Mouse (Mus musculus): ENCODE measurements around the gene Nckap5.

Gene Nckap5

DNA sequence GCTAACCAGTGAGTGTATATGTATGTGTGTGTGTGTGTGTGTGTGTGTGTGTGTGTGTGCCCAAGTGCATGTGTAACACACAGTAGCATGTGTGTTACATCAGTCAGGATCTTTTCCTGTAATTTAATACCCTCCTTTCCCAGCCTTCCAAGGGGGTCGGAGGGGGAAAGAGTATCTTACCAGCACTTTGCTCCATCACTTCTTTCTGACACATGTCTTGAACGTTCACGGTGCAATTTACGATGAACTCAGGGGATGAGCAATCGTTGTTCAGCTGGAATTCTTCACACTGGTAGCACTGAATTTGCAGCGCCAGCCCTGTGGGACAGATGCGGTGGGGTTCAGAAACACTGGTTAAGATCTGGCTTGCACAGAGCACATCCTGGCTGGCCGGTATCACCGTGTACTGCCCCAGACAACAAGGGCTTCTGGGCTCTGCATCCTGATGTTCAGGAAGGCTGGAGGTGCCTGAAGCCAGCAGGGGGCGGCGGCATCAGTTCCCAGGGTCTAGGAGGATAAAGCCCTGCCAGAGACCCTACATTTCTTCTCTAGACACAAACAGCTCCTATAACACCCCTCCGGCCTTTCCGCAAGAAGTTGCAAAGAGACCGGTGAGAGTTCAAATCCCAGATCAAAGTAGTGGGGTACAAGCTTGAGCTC, 920.3 kb downstream of the Nckap5 start:
- no peak for DNase-seq (ENCODE audit: low spot score in 2 of 2)

DNA sequence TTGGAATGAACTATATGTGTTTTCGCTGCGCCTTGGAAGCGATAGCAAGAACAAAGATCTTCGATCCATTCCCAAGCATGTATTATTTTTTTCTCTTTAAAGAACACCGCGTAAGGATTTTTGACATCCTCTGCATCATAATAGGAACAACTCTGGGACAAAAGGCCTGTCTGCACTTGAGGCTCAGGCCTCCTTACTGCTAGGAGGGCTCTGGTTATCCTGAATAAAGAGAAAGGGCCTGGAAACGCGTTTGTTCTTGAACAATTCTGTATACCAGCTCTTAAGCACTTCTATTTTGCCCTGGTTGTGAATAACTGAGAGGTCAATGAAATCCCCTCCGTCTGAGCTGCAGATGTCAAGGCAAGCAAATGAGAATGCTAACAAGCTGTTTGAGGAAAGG, 937.4 kb downstream of the Nckap5 start:
- no peak for DNase-seq (ENCODE audit: low spot score in 2 of 2)

DNA sequence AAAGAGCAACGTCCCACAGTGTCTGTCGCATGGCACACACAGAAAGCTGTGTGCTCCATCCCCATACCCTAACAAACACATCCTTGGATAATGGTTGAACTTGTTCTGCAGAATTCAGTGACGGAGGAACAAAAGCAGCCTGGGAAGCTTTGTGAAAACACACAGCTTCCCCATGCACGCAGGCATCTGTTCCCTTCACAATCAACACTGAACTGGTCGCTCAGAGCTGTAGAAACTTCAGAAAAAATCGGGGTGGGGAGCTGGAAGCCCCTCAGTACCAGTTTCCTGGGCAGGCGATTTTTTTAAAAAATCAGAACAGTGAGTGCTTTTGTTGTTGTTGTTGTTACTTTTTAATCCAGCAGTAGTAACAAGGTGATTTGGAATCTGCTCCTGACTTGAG, 960.5 kb downstream of the Nckap5 start:
- no peak for DNase-seq (ENCODE audit: low spot score in 2 of 2)

Data from right cerebral cortex, postnatal 36 days (tissue).